Mouse (Mus musculus): ENCODE results near the gene Tnpo3.

DNA sequence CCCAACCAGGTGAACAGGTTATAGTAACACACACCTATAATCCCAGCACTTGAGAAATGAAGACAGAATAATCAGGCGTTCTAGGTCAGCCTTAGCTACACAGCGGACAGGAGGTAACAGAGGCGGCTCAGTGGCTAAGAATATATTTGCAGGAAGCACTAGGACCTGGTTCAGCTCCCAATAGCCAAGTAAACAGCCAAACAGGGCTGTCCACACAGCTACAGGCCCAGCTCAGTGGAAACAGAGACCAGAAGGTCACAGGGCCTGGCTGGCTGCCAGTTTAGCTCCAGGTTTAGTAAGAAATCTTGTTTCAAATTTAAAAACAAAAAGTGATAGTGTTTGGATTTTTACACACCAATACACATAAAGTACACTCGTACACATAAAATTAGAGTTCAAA lies 115.6 kb downstream of the Tnpo3 start:
- TF ChIP-seq CTCF (conservative IDR thresholded peaks at IDR 0.05; ENCODE audit: low read length) (no peak), NANOG (IDR thresholded peaks at IDR 0.05; ENCODE audit: borderline replicate concordance, low read length) (no peak)

Data from E14TG2a.4 (cell line).